Mouse (Mus musculus) heart, adult 2 months (tissue): ENCODE results near the gene Scgb2a2. TPM values are rescaled to one million over a fixed set of nuclear protein-coding genes. Genes with fewer than 3 reads are reported as not detected.

Experiments
- DNase-seq, 2 experiments: peaks; one replicate each; pipeline ENCODE4 v3.0.0; 2021
- H3K27ac ChIP-seq: fragments of 200-600 bp; 2 replicates; pipeline ENCODE4 v1.8.1; 2022
- H3K27me3 ChIP-seq: fragments of 200-500 bp; 2 replicates; pipeline ENCODE4 v1.6.1; 2012; ENCODE audit warnings: mild to moderate bottlenecking, low read length, inconsistent platforms, mixed read lengths; ENCODE audit not compliant: control insufficient read depth, insufficient read depth
- H3K36me3 ChIP-seq: fragments of 200-500 bp; 2 replicates; pipeline ENCODE4 v1.6.1; 2012; ENCODE audit warnings: low read length, inconsistent platforms; ENCODE audit not compliant: control insufficient read depth, insufficient read depth
- H3K4me1 ChIP-seq: fragments of 200-500 bp; 2 replicates; pipeline ENCODE4 v1.6.1; 2011; ENCODE audit warnings: low read length; ENCODE audit not compliant: control insufficient read depth, insufficient read depth
- H3K4me3 ChIP-seq: fragments of 200-600 bp; 2 replicates; pipeline ENCODE4 v1.8.1; 2022
- H3K79me2 ChIP-seq: fragments of 200-500 bp; replicated peaks from 2 replicates; pipeline ENCODE4 v1.6.1; 2012; ENCODE audit warnings: mild to moderate bottlenecking, inconsistent platforms, low read length, moderate library complexity, mixed read lengths; ENCODE audit not compliant: control insufficient read depth, insufficient read depth
- H3K9ac ChIP-seq: fragments of 200-500 bp; 2 replicates; pipeline ENCODE4 v1.6.1; 2012; ENCODE audit warnings: low read depth, mild to moderate bottlenecking, control low read depth, inconsistent platforms, low read length, mixed read lengths
- CTCF ChIP-seq: fragments of 200-600 bp; IDR thresholded peaks from 2 replicates; pipeline ENCODE4 v1.8.1; 2022; ENCODE audit warnings: antibody characterized with exemption, mild to moderate bottlenecking, moderate library complexity
- EP300 ChIP-seq: fragments of 200-500 bp; IDR thresholded peaks from 2 replicates; pipeline ENCODE4 v1.6.1; 2011; ENCODE audit warnings: low read depth, low read length, control low read depth; ENCODE audit not compliant: insufficient read depth
- POLR2A ChIP-seq: fragments of 200-500 bp; IDR thresholded peaks from 2 replicates; pipeline ENCODE4 v1.6.1; 2011; ENCODE audit warnings: mild to moderate bottlenecking, low read depth, low read length, control low read depth; ENCODE audit not compliant: insufficient read depth
- WGBS: fragments of 180-500 bp; shearing (Covaris S2); methylation state at CpG from one replicate; pipeline ENCODE4 v1.1.7; 2018; 5-methylcytosine and 5-hydroxymethylcytosine counted together
- intact Hi-C: fragments of 180-260 bp; cut with DNase I; formaldehyde crosslinking; loops from one replicate; pipeline ENCODE4 v1.15.1; 2025
- polyA plus RNA-seq: library from polyadenylated mRNA; depleted of rRNA; stranded (reverse); fragments of >200 nt; gene quantifications from 2 replicates; pipeline ENCODE4 v1.2.3, GENCODE M21; 2012
- total RNA-seq, 2 experiments: library from RNA; stranded (reverse); gene quantifications; 2 replicates each; pipeline ENCODE4 v1.2.3; 2021

Scgb2a2 gene
- total and polyA plus RNA-seq, 3 experiments = not detected

DNA sequence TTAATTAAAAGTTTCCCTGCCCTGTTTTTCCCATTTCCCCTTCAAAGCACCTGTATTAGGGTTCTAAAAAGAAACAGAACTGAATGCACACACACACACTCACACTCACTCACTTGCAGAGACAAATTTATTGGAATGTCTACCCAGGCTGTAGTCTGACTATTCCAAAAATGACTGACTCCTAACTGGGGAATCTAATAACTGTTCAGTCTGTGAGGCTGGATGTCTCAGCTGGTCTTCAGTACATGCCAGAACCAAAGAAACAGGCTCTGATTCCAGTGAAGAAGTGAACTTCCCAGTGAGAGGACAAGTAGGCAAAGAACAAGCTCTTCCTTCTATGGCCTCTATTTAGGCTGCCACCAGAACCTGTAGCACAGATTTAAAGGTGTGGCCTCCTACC is 18.1 kb downstream of the Scgb2a2 start:
- TF ChIP-seq POLR2A (no peak), EP300 (no peak), CTCF (no peak)

DNA sequence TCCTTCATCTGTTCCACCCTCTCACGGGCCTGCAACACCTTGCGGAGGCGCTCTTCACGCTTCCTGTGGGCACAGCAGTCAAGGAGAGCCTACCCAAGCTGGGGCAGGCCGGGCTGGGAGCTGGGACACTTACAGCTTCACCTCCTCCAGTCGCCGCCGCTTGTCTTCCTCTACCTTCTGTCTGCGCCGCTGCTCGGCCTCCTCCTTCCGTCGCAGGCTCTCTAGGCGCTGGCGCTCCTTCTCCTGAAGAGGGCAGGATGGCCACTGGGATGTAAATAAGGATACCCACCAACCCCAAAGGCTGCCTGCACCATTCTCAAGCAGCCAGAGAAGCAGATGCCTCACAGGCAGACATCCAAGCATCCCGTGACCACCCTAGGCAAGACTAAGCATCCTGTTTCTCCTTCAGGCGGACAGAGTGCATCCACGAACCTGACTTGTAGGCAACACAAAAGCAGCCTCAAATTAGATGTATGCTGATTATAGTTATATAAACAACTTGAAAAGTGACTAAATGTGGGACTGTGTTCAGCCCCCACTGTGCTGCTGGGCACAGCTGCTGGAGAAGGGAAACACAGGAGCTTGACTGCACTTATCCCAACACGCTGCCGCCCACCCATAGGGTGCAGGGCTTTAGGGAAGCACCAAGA is 30.9 kb downstream of the Scgb2a2 start:
- H3K4me3 ChIP-seq = no peak overlapping the region
- DNase-seq = no peak
- H3K27ac ChIP-seq = no peak overlapping the region
- intact Hi-C loops = no loop called here
- no peaks in the 10 kb centered on the region for H3K4me1 ChIP-seq
- H3K9ac ChIP-seq = no peak overlapping the region
- no peak for TF ChIP-seq EP300
- no peak for TF ChIP-seq POLR2A
- TF ChIP-seq CTCF = no peak
- 96% methylated on average over 20 of the region's 20 CpGs for WGBS
- no peaks in the 10 kb centered on the region for H3K27me3 ChIP-seq
- H3K79me2 ChIP-seq = no peaks in the 10 kb centered on the region
- no peaks in the 10 kb centered on the region for H3K36me3 ChIP-seq

More for the DNA sequence above, 18.1 kb downstream of the Scgb2a2 start:
- H3K79me2 ChIP-seq = no peaks in the 10 kb centered on the region
- H3K36me3 ChIP-seq = no peaks in the 10 kb centered on the region
- no peak overlapping the region for H3K27ac ChIP-seq
- H3K4me3 ChIP-seq = no peak overlapping the region
- no peaks in the 10 kb centered on the region for H3K27me3 ChIP-seq
- H3K9ac ChIP-seq = no peak overlapping the region
- no peaks in the 10 kb centered on the region for H3K4me1 ChIP-seq
- DNase-seq = no peak
- intact Hi-C loops = no loop called here

DNA sequence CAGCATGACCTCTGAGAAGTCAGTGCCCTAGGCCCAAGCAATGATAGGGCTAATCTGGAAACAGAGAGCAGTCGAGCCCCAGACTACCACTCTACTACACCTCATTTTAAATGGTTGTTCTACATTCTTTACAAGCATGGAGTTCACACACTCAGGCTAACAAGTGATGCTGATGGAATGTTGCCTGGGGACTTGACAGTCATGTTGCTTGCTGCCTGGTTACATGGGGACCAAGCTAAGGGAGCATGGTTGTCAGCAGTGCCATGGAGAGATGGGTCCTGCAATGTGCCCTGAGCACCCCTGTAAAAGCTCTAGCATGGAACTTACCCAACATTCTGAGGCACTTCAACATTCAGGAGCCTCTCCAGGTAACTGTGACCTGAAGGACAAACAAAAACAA is 39.0 kb downstream of the Scgb2a2 start:
- no peak overlapping the region for H3K4me3 ChIP-seq
- H3K79me2 ChIP-seq = no peaks in the 10 kb centered on the region
- intact Hi-C loops = no loop called here
- no peaks in the 10 kb centered on the region for H3K36me3 ChIP-seq
- no peaks in the 10 kb centered on the region for H3K4me1 ChIP-seq
- no peak overlapping the region for H3K27ac ChIP-seq
- WGBS = 80% methylated on average over 1 of the region's 1 CpGs
- H3K27me3 ChIP-seq = no peaks in the 10 kb centered on the region
- no peak for DNase-seq
- H3K9ac ChIP-seq = no peak overlapping the region
- TF ChIP-seq EP300 (no peak), CTCF (no peak), POLR2A (no peak)

DNA sequence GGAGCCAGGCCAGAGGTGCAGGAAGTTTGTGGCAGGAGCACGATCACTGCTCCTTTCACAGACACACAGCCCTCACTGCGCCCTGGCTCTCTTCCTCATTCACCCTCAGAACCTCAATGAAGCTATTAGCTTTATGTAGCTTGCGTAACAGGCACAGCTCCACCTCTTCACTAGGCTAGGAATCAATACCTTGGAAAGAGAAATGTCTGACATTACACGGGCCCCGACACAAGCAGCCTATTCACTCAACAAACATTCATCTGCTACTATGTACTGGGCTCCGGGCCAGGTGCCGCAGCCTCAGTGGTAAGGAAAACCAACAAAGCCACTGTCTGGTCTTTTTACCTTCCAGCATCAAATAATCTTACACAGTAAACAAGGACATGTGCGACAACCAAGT is 39.4 kb downstream of the Scgb2a2 start:
- Histone ChIP-seq H3K9ac (no peak overlapping the region), H3K79me2 (no peaks in the 10 kb centered on the region), H3K27me3 (no peaks in the 10 kb centered on the region), H3K4me3 (no peak overlapping the region), H3K27ac (no peak overlapping the region), H3K36me3 (no peaks in the 10 kb centered on the region), H3K4me1 (no peaks in the 10 kb centered on the region)
- intact Hi-C loops = no loop called here
- 88% methylated on average over 8 of the region's 8 CpGs for WGBS
- TF ChIP-seq EP300 (no peak), POLR2A (no peak), CTCF (no peak)
- no peak for DNase-seq

DNA sequence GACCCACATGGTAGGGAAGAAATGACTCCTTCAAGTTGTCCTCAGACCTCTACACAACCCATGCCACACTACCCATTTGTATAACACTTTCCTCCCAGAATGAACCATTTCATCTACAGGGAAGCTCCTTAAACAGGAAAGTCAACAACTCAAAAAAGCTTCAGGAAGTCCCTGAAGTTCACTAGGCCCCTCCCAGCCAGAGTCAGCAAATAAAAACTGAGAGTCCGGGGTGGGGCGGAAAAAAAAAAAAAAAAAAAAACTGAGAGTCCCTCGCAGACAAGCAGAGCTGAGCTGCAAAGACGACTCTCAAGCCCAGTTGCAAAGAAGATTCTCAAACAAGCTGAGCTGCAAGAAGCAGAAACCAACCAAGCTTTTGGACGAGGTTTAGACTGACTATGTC is 48.7 kb downstream of the Scgb2a2 start:
- 70% methylated on average over 5 of the region's 5 CpGs for WGBS
- intact Hi-C loops = no loop called here
- no peak overlapping the region for H3K27ac ChIP-seq
- no peak for DNase-seq
- H3K4me3 ChIP-seq = no peak overlapping the region
- H3K9ac ChIP-seq = no peak overlapping the region
- H3K27me3 ChIP-seq = no peaks in the 10 kb centered on the region
- H3K79me2 ChIP-seq = peaks cover 3% of the 10 kb centered on the region; the same call in 1 of the 2 replicates
- H3K36me3 ChIP-seq = no peaks in the 10 kb centered on the region; the same call in 1 of the 2 replicates
- TF ChIP-seq EP300 = no peak
- TF ChIP-seq CTCF = no peak
- no peak for TF ChIP-seq POLR2A
- H3K4me1 ChIP-seq = peaks cover 1% of the 10 kb centered on the region

DNA sequence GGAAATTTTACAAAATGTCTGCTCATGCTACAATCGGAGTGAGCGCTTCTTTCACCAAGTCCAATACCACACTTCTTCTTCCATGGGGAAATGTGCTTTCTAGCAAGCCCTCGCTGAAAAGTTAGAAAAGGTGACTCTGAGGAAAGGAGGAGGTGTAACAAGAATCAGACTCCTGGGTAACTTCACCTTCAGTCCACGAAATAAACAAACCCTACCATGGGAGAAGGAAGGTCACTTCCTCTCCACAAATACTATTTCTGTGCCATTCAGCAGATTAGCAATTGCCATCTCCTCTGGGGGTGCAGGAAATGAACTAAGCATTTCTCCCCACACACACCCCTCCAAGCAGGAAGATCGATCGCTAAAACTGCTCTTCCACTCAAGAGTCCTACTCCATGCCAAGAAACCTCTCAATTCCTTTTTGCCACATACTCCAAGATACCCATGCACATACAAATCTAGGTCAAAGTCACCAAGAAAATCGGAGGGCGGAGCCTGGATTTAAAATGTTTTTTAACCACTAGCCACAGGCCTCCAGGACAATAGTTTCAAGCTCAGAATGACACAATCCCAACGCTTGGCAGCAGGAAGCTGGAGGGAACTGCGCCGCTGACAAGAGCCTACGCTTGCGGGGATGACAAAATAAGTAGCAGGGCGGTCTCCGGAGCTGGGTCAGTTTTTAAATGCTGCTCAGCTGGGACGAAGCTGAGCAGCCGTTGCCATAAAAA is 51.1 kb downstream of the Scgb2a2 start:
- TF ChIP-seq CTCF = no peak
- no peak for TF ChIP-seq POLR2A
- no peak for TF ChIP-seq EP300
- no peaks in the 10 kb centered on the region; the same call in 1 of the 2 replicates for H3K36me3 ChIP-seq
- H3K4me1 ChIP-seq = peaks cover 1% of the 10 kb centered on the region
- peak overlapping the region; percentile 54; the same call in 1 of the 2 replicates for H3K27ac ChIP-seq
- H3K79me2 ChIP-seq = peaks cover 3% of the 10 kb centered on the region; the same call in 1 of the 2 replicates
- H3K9ac ChIP-seq = peak overlapping the region; percentile 56
- 7% methylated on average over 17 of the region's 17 CpGs for WGBS
- intact Hi-C loops = no loop called here
- peak overlapping the region; percentile 87 for H3K4me3 ChIP-seq
- no peaks in the 10 kb centered on the region for H3K27me3 ChIP-seq
- peak in 1 of 2 experiments; percentile 32 for DNase-seq
